In the genomic region with DNA sequence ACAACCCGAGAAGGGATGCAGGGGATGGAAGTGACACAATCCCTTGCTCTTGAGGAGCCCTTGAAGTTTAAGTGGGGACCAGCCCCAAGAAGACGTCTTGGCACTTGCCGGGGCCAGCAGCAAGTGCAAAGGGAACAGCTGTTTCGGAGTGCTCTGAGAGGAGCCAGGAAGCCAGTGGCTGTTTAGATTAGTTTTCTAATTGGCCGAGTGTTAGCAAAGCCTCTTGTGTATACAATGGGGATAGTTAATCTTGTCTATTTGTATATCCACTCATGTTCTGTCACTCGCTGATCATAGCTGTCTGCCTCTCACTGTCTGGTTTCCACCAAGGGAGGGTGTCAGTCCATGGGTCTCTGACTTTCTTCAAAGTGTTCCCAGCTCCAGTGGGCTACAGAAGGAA, we compare ENCODE assay signal across 18 mouse cellular contexts.
DNase-seq lines count a peak whose midpoint lies in the region; ATAC-seq lines count a peak whose summit lies in the region.
"Had no signal": no experiment of that assay in that cellular context is flagged by ENCODE, and none has a peak within 500 bp of the region (broad histone marks: within the 10 kb centered on the region; RNA-seq: fewer than 3 reads in every experiment).

No protein-coding gene starts in this region.

- H3K9ac ChIP-seq in forebrain, embryonic 14.5 days (ENCODE audit: low read length): no peak overlapping the region
- H3K9ac ChIP-seq in forebrain, embryonic 11.5 days (ENCODE audit: low read length): no peak overlapping the region
- H3K9ac ChIP-seq in lung, embryonic 15.5 days: no peak overlapping the region
- no peak overlapping the region for H3K9ac ChIP-seq in embryonic facial prominence, embryonic 14.5 days (ENCODE audit: low read depth, low read length)
- H3K9ac ChIP-seq: forebrain, embryonic 15.5 days; heart, embryonic 15.5 days; hindbrain, embryonic 12.5 days; neural tube, embryonic 13.5 days had no signal

- H3K9me3 ChIP-seq in forebrain, embryonic 14.5 days (replicated peaks; ENCODE audit: control insufficient read depth, low read length): no peaks in the 10 kb centered on the region
- H3K9me3 ChIP-seq in forebrain, embryonic 11.5 days (ENCODE audit: control insufficient read depth, low read length): no peaks in the 10 kb centered on the region
- H3K9me3 ChIP-seq in lung, embryonic 15.5 days: no peaks in the 10 kb centered on the region
- H3K9me3 ChIP-seq in embryonic facial prominence, embryonic 14.5 days (ENCODE audit: control insufficient read depth, low read length): no peaks in the 10 kb centered on the region
- H3K9me3 ChIP-seq: forebrain, embryonic 15.5 days; heart, embryonic 15.5 days; hindbrain, embryonic 12.5 days; neural tube, embryonic 13.5 days had no signal

- ATAC-seq in forebrain, embryonic 14.5 days: peak; percentile 47; the same call in 1 of the 2 replicates
- ATAC-seq in forebrain, embryonic 11.5 days (replicated peaks; ENCODE audit: low FRiP score): no peak
- peak; percentile 82 for ATAC-seq in lung, embryonic 15.5 days (ENCODE audit: borderline replicate concordance, extremely low read depth, low FRiP score, low TSS enrichment)
- ATAC-seq in embryonic facial prominence, embryonic 14.5 days (ENCODE audit: low read depth): no peak
- ATAC-seq: forebrain, embryonic 15.5 days had no signal

- 53% methylated on average over 6 of the region's 6 CpGs for WGBS in forebrain, embryonic 14.5 days
- WGBS in forebrain, embryonic 11.5 days: 71% methylated on average over 6 of the region's 6 CpGs
- WGBS in lung, embryonic 15.5 days: 3% methylated on average over 6 of the region's 6 CpGs
- WGBS in embryonic facial prominence, embryonic 14.5 days: 42% methylated on average over 6 of the region's 6 CpGs

- no peaks in the 10 kb centered on the region for H3K36me3 ChIP-seq in forebrain, embryonic 14.5 days (ENCODE audit: control insufficient read depth, insufficient read depth, low read length)
- no peaks in the 10 kb centered on the region for H3K36me3 ChIP-seq in forebrain, embryonic 11.5 days (ENCODE audit: control insufficient read depth, insufficient read depth, low read length)
- no peaks in the 10 kb centered on the region for H3K36me3 ChIP-seq in lung, embryonic 15.5 days
- no peaks in the 10 kb centered on the region for H3K36me3 ChIP-seq in embryonic facial prominence, embryonic 14.5 days (ENCODE audit: control insufficient read depth, insufficient read depth, low read length)
- H3K36me3 ChIP-seq: forebrain, embryonic 15.5 days; heart, embryonic 15.5 days; hindbrain, embryonic 12.5 days; neural tube, embryonic 13.5 days had no signal

- H3K4me2 ChIP-seq in forebrain, embryonic 14.5 days (ENCODE audit: low read length): no peak overlapping the region
- no peak overlapping the region for H3K4me2 ChIP-seq in forebrain, embryonic 11.5 days (ENCODE audit: low read depth, low read length, severe bottlenecking)
- H3K4me2 ChIP-seq in lung, embryonic 15.5 days: no peak overlapping the region
- no peak overlapping the region for H3K4me2 ChIP-seq in embryonic facial prominence, embryonic 14.5 days (ENCODE audit: low read depth, low read length)
- H3K4me2 ChIP-seq: forebrain, embryonic 15.5 days; heart, embryonic 15.5 days; hindbrain, embryonic 12.5 days; neural tube, embryonic 13.5 days had no signal

- no peak overlapping the region for H3K27ac ChIP-seq in forebrain, embryonic 14.5 days (ENCODE audit: low read depth, low read length)
- no peak overlapping the region for H3K27ac ChIP-seq in forebrain, embryonic 11.5 days (ENCODE audit: low read depth, low read length)
- H3K27ac ChIP-seq in lung, embryonic 15.5 days: peak overlapping the region; percentile 32; the same call in 1 of the 2 replicates
- 0 out of 2 replicates have a peak overlapping the region, but pooled peaks have one; percentile 11 for H3K27ac ChIP-seq in embryonic facial prominence, embryonic 14.5 days (replicated peaks; ENCODE audit: low read depth, low read length)
- H3K27ac ChIP-seq: forebrain, embryonic 15.5 days; heart, embryonic 15.5 days; hindbrain, embryonic 12.5 days; left cerebral cortex, adult 2 months; neural tube, embryonic 13.5 days had no signal

- DNase-seq in forebrain, embryonic 14.5 days (ENCODE audit: low spot score): no peak
- DNase-seq in forebrain, embryonic 11.5 days (ENCODE audit: low spot score): no peak
- DNase-seq in lung, postnatal 36 days: no peak
- peak; percentile 65 for DNase-seq in embryonic facial prominence, embryonic 14.5 days (ENCODE audit: low spot score)
- DNase-seq in lung, postnatal 10 days: peak; percentile 68
- DNase-seq in frontal cortex, postnatal 36 days (ENCODE audit: low spot score in 2 of 2): no peak
- DNase-seq in thymus, postnatal 25 days: no peak
- DNase-seq: cerebellum, adult 9-10 months; kidney, adult 18-20 months; kidney, postnatal 14 days; thymus, adult 18-20 months had no signal

- H3K4me1 ChIP-seq in forebrain, embryonic 14.5 days (ENCODE audit: control insufficient read depth, insufficient read depth, low read length): peaks cover 20% of the 10 kb centered on the region
- peaks cover 9% of the 10 kb centered on the region for H3K4me1 ChIP-seq in forebrain, embryonic 11.5 days (replicated peaks; ENCODE audit: control insufficient read depth, insufficient read depth, low read length)
- peaks cover 62% of the 10 kb centered on the region for H3K4me1 ChIP-seq in lung, embryonic 15.5 days
- H3K4me1 ChIP-seq in embryonic facial prominence, embryonic 14.5 days (ENCODE audit: control insufficient read depth, insufficient read depth, low read length): peaks cover 57% of the 10 kb centered on the region

- H3K27me3 ChIP-seq in forebrain, embryonic 14.5 days (replicated peaks; ENCODE audit: control insufficient read depth, insufficient read depth, low read length): no peaks in the 10 kb centered on the region
- no peaks in the 10 kb centered on the region for H3K27me3 ChIP-seq in forebrain, embryonic 11.5 days (ENCODE audit: control insufficient read depth, insufficient read depth, low read length)
- H3K27me3 ChIP-seq in lung, embryonic 15.5 days: peaks cover 18% of the 10 kb centered on the region; the same call in 1 of the 2 replicates
- no peaks in the 10 kb centered on the region for H3K27me3 ChIP-seq in embryonic facial prominence, embryonic 14.5 days (replicated peaks; ENCODE audit: control insufficient read depth, insufficient read depth, low read length)
- H3K27me3 ChIP-seq: CH12.LX; forebrain, embryonic 15.5 days; heart, embryonic 15.5 days had no signal

- H3K4me3 ChIP-seq in forebrain, embryonic 14.5 days (ENCODE audit: low read depth, low read length): no peak overlapping the region
- no peak overlapping the region for H3K4me3 ChIP-seq in forebrain, embryonic 11.5 days (ENCODE audit: low read depth, low read length)
- H3K4me3 ChIP-seq in lung, embryonic 15.5 days: no peak overlapping the region
- H3K4me3 ChIP-seq in embryonic facial prominence, embryonic 14.5 days (ENCODE audit: low read depth, low read length): no peak overlapping the region
- H3K4me3 ChIP-seq: forebrain, embryonic 15.5 days; heart, embryonic 15.5 days; hindbrain, embryonic 12.5 days; left cerebral cortex, adult 2 months; neural tube, embryonic 13.5 days had no signal

Comparison
In these comparisons a context has a peak if more than half of its experiments do, and no peak if none do; other contexts are left out.
1. ATAC-seq: peak in forebrain, embryonic 14.5 days (single experiment) and lung, embryonic 15.5 days (single experiment); none in forebrain, embryonic 11.5 days (single experiment) and embryonic facial prominence, embryonic 14.5 days (single experiment).
2. DNase-seq: peak in embryonic facial prominence, embryonic 14.5 days (single experiment) and lung, postnatal 10 days (single experiment); none in forebrain, embryonic 14.5 days (single experiment), forebrain, embryonic 11.5 days (single experiment), lung, postnatal 36 days (single experiment), frontal cortex, postnatal 36 days (0 of 2) and thymus, postnatal 25 days (single experiment).
3. H3K27ac ChIP-seq: peak in lung, embryonic 15.5 days (single experiment) and embryonic facial prominence, embryonic 14.5 days (single experiment); none in forebrain, embryonic 14.5 days (single experiment) and forebrain, embryonic 11.5 days (single experiment).